Mouse (Mus musculus) embryonic fibroblast, embryonic 13.5 days (primary cell): Measurements from ENCODE around the gene Ap3d1. TPM values are rescaled to one million over a fixed set of nuclear protein-coding genes. Genes with fewer than 3 reads are reported as not detected.

Experiments used
- H3K27ac ChIP-seq: 2 replicates; pipeline ENCODE4 v1.5.1; 2012; ENCODE audit warnings: low read length, control low read depth, inconsistent platforms; ENCODE audit not compliant: insufficient read depth
- H3K4me1 ChIP-seq: 2 replicates; pipeline ENCODE4 v1.6.1; 2011; ENCODE audit warnings: low read length; ENCODE audit not compliant: control insufficient read depth, insufficient read depth
- H3K4me3 ChIP-seq: 2 replicates; pipeline ENCODE4 v1.5.1; 2011; ENCODE audit warnings: mild to moderate bottlenecking, control low read depth, low read length; ENCODE audit not compliant: insufficient read depth
- CTCF ChIP-seq: IDR thresholded peaks from 2 replicates; pipeline ENCODE4 v1.5.1; 2011; ENCODE audit warnings: mild to moderate bottlenecking, control low read depth, low read length, moderate library complexity, borderline replicate concordance; ENCODE audit not compliant: insufficient read depth
- POLR2A ChIP-seq: IDR thresholded peaks from 2 replicates; pipeline ENCODE4 v1.6.1; 2011; ENCODE audit warnings: low read depth, mild to moderate bottlenecking, control low read depth, low read length, moderate library complexity
- polyA plus RNA-seq: library from polyadenylated mRNA; stranded (reverse); fragments of >200 nt; gene quantifications from 2 replicates; pipeline ENCODE4 v1.2.4, GENCODE M21; 2011; ENCODE audit warnings: low read depth; ENCODE audit not compliant: missing spikeins, insufficient read length

Ap3d1 gene
- polyA plus RNA-seq, 1 experiment = 155 TPM

GRCm38 (mm10) chr10:80776358-80776869 is 34.4 kb upstream of the Ap3d1 start:
- Histone ChIP-seq H3K27ac (no peak overlapping the region), H3K4me1 (peaks cover 33% of the 10 kb centered on the region), H3K4me3 (no peak overlapping the region)
- TF ChIP-seq POLR2A = no peak
- no peak for TF ChIP-seq CTCF

GRCm38 (mm10) chr10:80775731-80776130 is 33.7 kb upstream of the Ap3d1 start:
- H3K4me1 ChIP-seq = peaks cover 33% of the 10 kb centered on the region
- H3K4me3 ChIP-seq = no peak overlapping the region
- TF ChIP-seq POLR2A = no peak
- no peak for TF ChIP-seq CTCF
- no peak overlapping the region for H3K27ac ChIP-seq

GRCm38 (mm10) chr10:80774981-80775380 is 32.9 kb upstream of the Ap3d1 start:
- TF ChIP-seq POLR2A (no peak), CTCF (no peak)
- Histone ChIP-seq H3K27ac (no peak overlapping the region), H3K4me1 (peaks cover 33% of the 10 kb centered on the region), H3K4me3 (no peak overlapping the region)

GRCm38 (mm10) chr10:80774549-80774948 is 32.5 kb upstream of the Ap3d1 start:
- peaks cover 33% of the 10 kb centered on the region for H3K4me1 ChIP-seq
- peak; percentile 95 for TF ChIP-seq CTCF
- TF ChIP-seq POLR2A = no peak
- H3K27ac ChIP-seq = peak overlapping the region; percentile 48
- no peak overlapping the region for H3K4me3 ChIP-seq

GRCm38 (mm10) chr10:80773816-80774215 is 31.8 kb upstream of the Ap3d1 start:
- Histone ChIP-seq H3K4me3 (no peak overlapping the region), H3K4me1 (peaks cover 33% of the 10 kb centered on the region), H3K27ac (peak overlapping the region; percentile 48)
- TF ChIP-seq CTCF (no peak), POLR2A (no peak)

- Histone ChIP-seq H3K4me3 (no peak overlapping the region), H3K27ac (no peak overlapping the region), H3K4me1 (peaks cover 6% of the 10 kb centered on the region)
- TF ChIP-seq POLR2A = no peak
These were observed 26.3 kb upstream of the Ap3d1 start for GRCm38 (mm10) chr10:80768365-80768764.

GRCm38 (mm10) chr10:80766161-80766815 is 24.2 kb upstream of the Ap3d1 start:
- H3K27ac ChIP-seq = no peak overlapping the region
- TF ChIP-seq CTCF (no peak), POLR2A (no peak)
- H3K4me1 ChIP-seq = peaks cover 9% of the 10 kb centered on the region
- H3K4me3 ChIP-seq = no peak overlapping the region

GRCm38 (mm10) chr10:80765746-80766145 is 23.7 kb upstream of the Ap3d1 start:
- no peak overlapping the region for H3K27ac ChIP-seq
- no peak overlapping the region for H3K4me3 ChIP-seq
- TF ChIP-seq CTCF (no peak), POLR2A (no peak)
- peaks cover 9% of the 10 kb centered on the region for H3K4me1 ChIP-seq

- no peak overlapping the region for H3K4me3 ChIP-seq
- H3K27ac ChIP-seq = no peak overlapping the region
- peaks cover 12% of the 10 kb centered on the region for H3K4me1 ChIP-seq
- TF ChIP-seq CTCF = no peak
- TF ChIP-seq POLR2A = no peak
These were observed 21.4 kb upstream of the Ap3d1 start for GRCm38 (mm10) chr10:80763502-80763901.

- no peak for TF ChIP-seq CTCF
- TF ChIP-seq POLR2A = no peak
- Histone ChIP-seq H3K27ac (no peak overlapping the region), H3K4me1 (peaks cover 19% of the 10 kb centered on the region), H3K4me3 (no peak overlapping the region)
These were observed 19.8 kb upstream of the Ap3d1 start for GRCm38 (mm10) chr10:80761821-80762220.
